Mouse (Mus musculus) hindbrain, embryonic 16.5 days (tissue): ENCODE measurements at regions not wholly inside any gene's neighbourhood (a gene's known extent, or its start where the extent isn't known, plus 50 kb on each side); places are given as distances from the start of the nearest gene placed in this dataset.

Experiments used
- ATAC-seq: fragments of 200-750 bp; cut with Nextera tagmentation; 2 replicates; pipeline ENCODE4 v1.8.0; 2017; ENCODE audit warnings: moderate TSS enrichment, moderate library complexity
- H3K27ac ChIP-seq: fragments of 300-500 bp; sonication (generic); 2 replicates; pipeline ENCODE4 v1.5.1; 2014; ENCODE audit warnings: low read depth, mild to moderate bottlenecking, control low read depth, low read length, moderate library complexity
- H3K27me3 ChIP-seq: fragments of 300-500 bp; sonication (generic); replicated peaks from 2 replicates; pipeline ENCODE4 v1.6.1; 2014; ENCODE audit warnings: low read length; ENCODE audit not compliant: control insufficient read depth, insufficient read depth
- H3K36me3 ChIP-seq: fragments of 300-500 bp; sonication (generic); 2 replicates; pipeline ENCODE4 v1.6.1; 2014; ENCODE audit warnings: mild to moderate bottlenecking, low read length, moderate library complexity, mixed read lengths; ENCODE audit not compliant: control insufficient read depth, insufficient read depth
- H3K4me1 ChIP-seq: fragments of 300-500 bp; sonication (generic); 2 replicates; pipeline ENCODE4 v1.6.1; 2014; ENCODE audit warnings: low read depth, low read length; ENCODE audit not compliant: control insufficient read depth, insufficient read depth
- H3K4me2 ChIP-seq: fragments of 300-500 bp; sonication (generic); 2 replicates; pipeline ENCODE4 v1.6.1; 2014; ENCODE audit warnings: mild to moderate bottlenecking, low read length, control low read depth, moderate library complexity
- H3K4me3 ChIP-seq: fragments of 300-500 bp; sonication (generic); 2 replicates; pipeline ENCODE4 v1.5.1; 2014; ENCODE audit warnings: mild to moderate bottlenecking, low read length, control low read depth, moderate library complexity
- H3K9ac ChIP-seq: fragments of 300-500 bp; sonication (generic); 2 replicates; pipeline ENCODE4 v1.6.1; 2014; ENCODE audit warnings: low read depth, mild to moderate bottlenecking, control low read depth, low read length, moderate library complexity
- H3K9me3 ChIP-seq: fragments of 300-500 bp; sonication (generic); 2 replicates; pipeline ENCODE4 v1.6.1; 2014; ENCODE audit warnings: mild to moderate bottlenecking, low read length, moderate library complexity; ENCODE audit not compliant: control insufficient read depth
- WGBS: fragments of 180-500 bp; shearing (Covaris S2); extraction: QIAGEN DNeasy Blood & Tissue Kit; methylation state at CpG from one replicate; pipeline ENCODE4 v1.1.7; 2014; 5-methylcytosine and 5-hydroxymethylcytosine counted together

- H3K27ac ChIP-seq: no peak overlapping the region
- no peaks in the 10 kb centered on the region for H3K36me3 ChIP-seq
- no peak overlapping the region for H3K9ac ChIP-seq
- no peaks in the 10 kb centered on the region for H3K9me3 ChIP-seq
- H3K4me1 ChIP-seq: no peaks in the 10 kb centered on the region
- 95% methylated on average over 4 of the region's 4 CpGs for WGBS
- H3K4me3 ChIP-seq: no peak overlapping the region
- ATAC-seq: no peak
- no peaks in the 10 kb centered on the region for H3K27me3 ChIP-seq
- no peak overlapping the region for H3K4me2 ChIP-seq
These were observed 78.1 kb upstream of the Abi3bp start for GRCm38 (mm10) chr16:56399541-56399940.

GRCm38 (mm10) chr16:56423761-56424160 is 53.9 kb upstream of the Abi3bp start:
- H3K4me1 ChIP-seq: no peaks in the 10 kb centered on the region
- H3K4me3 ChIP-seq: no peak overlapping the region
- H3K27ac ChIP-seq: no peak overlapping the region
- no peak overlapping the region for H3K4me2 ChIP-seq
- H3K9me3 ChIP-seq: no peaks in the 10 kb centered on the region
- no peak overlapping the region for H3K9ac ChIP-seq
- H3K27me3 ChIP-seq: no peaks in the 10 kb centered on the region
- WGBS: 64% methylated on average over 3 of the region's 3 CpGs
- no peaks in the 10 kb centered on the region for H3K36me3 ChIP-seq
- no peak for ATAC-seq
